Mouse (Mus musculus): ENCODE measurements around the gene Vangl2.
A peak's percentile ranks its signal among the peaks of the same experiment; 100 is the strongest.

Gene Vangl2

DNA sequence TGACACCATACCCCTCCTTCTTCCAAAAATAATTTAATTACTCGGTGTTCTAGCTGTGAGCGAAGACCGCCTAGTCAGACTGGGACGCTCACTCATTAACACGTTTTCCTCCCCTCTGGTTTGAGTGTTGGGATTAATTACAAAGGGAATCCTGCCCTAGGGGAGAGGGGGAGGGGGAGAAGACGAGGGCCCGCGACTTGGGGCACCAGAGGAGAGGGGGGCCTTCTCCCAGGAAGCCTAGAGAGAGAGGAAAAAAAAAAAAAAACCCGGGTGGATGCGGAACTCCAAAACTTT, 488 bp downstream of the Vangl2 start:
- no peak for DNase-seq (ENCODE audit: low spot score)

DNA sequence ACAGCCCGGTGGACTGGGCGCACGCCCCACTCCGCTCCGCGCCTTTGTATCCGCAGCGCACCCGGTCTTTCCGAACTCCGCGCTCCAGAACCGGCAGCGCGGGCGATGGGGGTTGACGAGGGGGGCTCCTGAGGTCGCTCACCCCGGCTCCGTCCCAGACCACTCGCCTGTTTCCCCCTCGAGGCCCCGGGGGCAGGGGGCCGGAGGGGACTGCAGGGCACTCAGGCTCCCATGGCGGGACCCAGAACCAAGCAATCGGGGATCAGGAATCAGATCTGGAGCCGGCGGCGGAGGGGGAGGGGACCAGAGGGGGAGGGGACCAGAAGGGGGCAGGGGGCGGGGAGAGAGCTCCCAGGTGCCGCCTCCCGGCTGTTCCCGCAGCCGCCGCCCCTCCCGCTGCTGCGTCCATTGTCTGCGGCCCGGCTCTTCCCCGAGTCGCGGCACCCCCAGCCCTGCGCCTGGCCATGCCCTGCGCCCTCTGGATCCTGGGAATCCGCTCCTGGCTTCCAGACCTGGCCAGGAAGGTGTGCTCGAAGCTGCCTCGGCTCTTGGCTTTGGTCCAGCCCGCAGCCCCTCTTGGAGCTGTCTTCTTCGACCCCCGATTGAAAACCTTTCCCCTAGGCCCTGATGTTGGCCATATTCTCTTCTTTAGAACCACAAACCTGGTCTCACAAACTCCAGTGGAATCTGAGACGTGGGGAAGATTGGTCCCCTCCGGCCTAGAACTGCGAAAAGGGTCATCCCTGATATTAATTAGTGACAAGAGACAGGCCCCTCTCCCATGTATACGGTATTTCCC, 1.0 kb downstream of the Vangl2 start:
- DNase-seq (ENCODE audit: low spot score): peak; percentile 92

DNA sequence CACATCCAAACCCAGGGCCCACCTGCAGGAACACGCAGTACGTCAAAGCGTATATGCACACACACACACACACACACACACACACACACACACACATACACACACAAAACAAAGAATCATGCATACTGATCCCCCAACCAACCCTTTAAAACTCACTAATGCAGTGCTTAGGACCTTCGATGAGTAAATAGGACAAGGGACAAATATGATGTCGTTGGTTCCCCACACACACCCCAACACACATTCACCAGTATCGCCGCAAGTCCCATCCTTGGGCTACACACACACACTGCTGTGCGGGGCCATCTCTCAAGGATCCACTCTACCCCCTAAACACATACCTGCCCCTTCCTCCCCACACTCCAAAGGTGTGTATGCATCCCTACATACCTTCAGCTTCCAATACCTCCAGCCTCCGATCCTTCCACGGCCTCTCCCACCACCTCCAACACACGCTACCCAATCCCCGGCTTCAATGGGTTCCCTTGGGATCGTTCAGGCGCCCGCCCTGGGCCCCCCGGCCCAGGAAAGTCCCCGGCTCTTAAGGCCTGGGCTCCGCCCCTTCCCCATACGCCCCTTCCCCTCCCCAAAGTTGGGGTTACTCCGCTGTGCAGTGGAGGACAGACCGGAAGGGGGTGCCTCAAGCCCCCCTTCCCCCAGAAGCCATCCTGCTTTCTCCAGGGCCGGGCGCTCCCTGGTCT, 1.9 kb downstream of the Vangl2 start:
- DNase-seq (ENCODE audit: low spot score): no peak

DNA sequence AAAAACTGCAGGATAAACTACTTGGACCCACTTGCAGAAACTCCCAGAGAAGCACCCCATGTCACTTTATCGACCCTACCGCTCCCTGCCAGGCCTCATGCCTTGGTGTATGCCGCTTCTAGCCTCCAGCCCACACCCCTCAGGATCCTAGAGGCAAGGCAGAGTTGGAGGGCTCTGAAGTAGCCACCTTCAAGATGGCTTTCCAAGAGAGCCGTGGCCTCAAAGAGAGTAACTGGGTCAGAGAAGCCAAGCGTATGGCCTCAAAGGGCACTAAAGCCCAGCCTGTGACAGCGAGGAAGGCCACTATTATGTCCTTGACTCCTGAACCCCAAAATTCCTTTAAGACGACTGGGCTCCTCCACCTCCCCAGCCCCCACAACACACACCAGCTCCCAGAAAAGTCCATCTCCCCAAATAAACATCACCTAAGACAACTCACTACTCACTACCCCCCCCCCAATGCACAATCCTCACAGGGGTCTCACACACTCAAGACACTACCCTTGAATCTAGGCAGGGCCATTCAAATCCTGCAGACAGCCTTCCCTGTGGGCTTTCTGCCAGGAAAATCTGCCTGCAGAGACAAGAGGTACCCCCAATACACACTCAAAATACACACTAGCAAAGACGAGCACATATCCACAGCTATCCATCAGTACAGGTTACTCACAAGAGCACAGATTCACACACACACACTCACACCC, 2.9 kb downstream of the Vangl2 start:
- DNase-seq (ENCODE audit: low spot score): no peak

DNA sequence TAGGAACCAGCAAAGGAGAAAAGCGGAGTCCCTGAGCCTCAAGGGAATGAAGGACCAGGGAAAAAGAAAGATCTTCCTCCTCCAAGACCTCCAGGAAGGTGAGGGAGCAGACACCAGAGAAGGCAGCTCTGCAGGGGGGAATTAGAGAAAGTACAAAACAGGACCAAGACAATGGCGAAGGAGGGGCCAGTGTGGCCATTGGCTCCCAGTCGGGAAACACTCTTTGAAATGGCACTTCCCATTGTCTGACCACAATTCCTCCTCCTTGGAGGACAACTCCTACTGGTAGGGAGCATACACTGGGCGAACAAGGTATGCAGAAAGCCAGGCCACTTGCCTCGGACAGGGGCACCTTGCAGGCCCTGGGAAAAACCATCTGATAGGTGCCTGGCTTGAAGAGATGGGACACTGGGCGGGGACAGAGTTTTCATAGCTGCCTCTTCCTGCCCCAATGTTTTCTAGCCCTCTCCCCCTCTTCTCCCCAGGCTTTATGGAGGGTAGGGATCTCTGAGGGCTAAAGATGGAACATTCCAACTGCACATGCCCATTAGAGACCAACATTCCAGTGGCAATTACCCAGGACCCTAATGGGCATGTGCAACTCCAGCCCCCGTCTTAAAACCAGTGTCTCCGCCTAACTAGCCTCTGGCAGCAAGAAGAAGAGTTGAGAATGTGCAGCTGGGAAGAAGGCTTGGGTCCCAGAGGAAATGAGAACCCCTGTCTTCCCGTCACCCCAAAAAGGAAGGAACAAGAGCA, 3.9 kb downstream of the Vangl2 start:
- no peak for DNase-seq (ENCODE audit: low spot score)

DNA sequence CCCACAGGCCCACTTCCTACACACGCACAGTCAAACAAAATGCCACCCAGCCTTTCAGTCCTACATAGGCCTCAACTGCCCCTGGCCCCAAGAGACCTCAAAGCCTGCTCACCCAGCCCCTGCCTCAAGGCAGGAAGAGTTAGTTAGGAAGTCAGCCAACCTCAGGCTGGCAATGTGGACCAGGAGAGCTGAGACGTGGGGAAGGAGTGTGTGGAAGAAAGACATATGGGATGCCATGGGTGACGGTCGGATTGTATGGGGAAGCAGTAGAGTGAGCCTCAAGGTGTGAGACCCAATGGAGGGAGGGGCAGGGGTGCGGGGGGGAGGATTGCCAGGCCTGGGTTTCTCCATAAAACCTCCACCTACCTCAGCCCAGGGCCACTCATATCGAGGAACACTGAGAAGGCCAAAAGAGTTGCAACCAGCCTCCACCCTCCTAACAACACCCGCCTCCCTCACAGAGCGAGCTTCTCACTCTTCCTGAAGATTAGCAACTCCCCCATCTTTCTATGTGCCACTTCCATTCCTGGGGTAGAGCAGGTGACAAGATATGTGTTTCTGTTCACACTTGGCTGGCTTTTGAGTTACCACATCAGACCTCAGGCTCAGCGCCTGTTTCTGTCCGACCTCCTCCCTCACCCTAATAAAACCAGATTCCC, 8.3 kb downstream of the Vangl2 start:
- no peak for DNase-seq (ENCODE audit: low spot score)

DNA sequence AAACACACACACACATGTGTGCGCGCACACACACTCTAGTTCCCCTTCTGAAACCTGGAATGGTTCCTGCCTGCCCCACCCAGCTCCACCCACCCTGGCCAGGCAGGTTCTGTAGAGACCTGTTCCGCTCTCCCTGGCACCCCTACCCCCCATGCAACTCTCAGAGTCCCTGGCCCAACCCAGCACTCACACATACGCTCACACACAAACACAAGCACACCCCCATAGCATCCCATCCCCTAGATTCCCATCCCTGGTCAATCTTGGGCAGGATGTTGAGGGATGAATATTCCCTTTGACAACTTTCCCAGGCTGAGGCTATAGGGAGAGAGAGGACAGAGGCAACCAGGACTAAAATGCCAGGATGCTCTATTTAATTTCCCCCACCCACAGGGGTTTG, 8.9 kb downstream of the Vangl2 start:
- DNase-seq (ENCODE audit: low spot score): no peak

DNA sequence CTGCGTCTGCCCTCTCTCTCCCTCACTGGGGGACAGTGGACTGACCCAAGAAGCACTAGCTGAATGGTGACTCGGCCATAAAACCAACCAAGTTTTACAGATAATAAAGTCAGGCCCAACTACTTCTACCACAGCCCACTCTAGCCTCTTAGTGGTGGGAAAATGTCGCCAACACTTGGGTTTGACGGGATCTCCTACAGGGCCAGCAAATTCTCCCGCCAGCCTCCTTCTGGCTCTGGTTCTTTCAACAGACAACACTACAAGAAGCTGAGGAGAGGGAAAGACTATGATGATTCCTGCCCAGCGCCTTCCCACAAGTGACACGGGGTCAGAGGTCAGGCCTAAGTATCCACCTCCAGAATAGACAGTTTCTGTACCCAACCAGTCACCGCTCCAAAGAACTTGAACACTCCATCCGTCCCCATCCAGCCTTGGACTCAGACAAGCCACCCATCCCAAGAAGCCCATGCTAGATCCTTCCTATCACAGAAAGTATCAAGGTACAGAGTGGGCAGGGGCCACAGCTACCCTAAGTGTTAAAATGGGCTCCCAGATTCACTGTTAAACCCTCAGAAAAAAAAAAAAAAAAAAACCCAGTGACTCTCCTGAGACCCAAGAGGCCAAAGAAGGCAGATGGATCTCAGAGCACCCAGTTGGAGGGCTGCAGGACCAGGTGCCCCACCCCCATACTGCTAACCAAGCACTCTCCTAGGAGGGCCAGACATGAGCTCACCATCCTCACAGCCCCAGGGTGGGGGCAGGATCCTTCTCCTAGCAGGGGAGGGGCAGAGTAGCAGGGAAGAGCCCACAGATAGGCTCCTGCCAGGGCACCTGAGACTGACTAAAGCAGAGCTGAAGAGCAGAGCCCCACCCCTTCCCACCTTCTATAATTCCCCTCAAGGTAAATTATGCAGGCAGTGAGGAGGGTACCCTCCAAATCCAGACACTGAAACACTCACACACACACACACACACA, 9.6 kb downstream of the Vangl2 start:
- DNase-seq (ENCODE audit: low spot score): no peak

DNA sequence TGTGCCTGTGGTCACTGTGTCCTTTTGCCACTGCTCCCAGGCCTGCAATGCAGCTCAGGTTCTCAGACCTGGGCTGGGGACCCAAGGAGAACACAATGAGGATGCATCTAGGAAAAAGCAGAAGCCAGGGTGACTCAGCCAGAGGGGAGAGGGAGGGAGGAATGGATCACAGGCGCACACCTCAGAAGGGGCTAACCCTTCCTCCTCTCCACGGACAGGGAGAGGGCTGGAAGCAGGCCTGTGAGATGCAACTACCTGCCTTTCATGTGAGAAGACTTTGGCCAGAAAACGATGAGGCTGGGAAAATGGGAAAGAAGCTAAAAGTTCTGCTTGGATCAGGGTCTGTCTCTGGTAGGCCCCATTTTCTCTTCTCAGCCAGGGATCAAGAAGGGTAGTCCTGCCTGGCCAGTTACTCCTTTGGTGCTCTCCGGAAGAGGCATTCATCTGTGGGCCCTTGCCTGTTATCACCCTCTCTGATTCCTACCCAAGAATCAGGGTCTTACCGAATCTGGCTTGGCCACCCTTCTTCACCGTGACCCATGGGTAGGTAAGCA, 10.7 kb downstream of the Vangl2 start:
- DNase-seq (ENCODE audit: low spot score): no peak

DNA sequence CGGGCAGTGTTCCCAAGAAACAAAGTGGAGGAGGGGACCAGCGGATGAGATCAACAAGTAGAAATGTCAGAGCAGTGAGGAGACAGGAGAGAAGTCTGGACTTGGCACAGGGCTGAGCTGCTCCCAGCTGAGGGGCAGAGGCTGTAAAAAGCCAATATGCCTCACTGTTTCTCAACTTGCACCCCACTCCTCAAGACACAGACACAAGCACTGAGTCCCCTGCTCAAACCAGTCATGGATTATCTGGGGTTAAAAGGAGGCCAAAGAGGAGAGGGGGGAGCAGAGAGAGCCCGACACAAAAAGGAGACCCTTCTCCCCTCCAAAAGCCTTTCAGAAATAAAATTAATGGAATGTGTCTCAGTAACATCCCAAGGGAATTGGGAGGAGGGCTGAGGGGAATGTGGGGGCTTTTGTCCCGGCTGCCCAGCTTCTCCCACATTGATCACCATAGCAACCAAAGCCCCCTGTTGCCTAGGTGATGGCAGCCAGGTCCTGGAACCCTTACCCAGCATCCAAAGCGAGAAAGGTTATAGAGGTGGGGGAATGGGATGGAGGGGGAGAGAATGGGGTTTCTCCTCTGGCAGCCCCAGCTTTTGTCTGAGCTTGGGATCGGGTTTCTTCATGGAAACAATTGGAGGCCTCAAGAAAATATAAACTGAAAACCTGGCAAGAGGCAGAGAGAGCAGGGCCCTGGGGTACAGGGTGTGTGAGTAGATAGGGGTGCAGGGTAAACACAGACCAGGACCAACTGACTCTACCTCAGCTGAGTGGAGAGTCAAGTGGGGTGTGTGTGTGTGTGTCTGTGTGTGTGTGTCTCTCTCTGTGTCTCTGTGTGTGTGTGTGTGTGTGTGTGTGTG, 11.4 kb downstream of the Vangl2 start:
- DNase-seq (ENCODE audit: low spot score): no peak

DNA sequence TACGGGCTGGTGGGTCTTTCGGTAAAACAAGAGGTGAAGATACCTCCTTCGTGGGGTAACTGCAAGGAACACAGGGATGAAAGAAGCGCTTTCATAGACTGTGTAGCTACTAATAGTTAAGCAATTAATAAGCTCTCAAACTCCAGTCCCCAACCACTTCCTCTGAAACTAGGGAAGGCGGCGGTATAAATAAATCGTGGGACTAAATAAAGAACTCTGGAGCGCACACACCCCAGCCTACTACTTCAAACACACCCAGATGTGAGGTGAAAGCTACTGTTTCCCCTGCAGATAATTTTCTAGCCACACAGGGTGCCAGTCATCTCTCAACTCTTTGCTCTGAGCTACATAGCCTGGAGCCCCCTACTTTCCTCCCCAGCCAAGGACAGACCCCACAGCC, 12.2 kb downstream of the Vangl2 start:
- no peak for DNase-seq (ENCODE audit: low spot score)

DNA sequence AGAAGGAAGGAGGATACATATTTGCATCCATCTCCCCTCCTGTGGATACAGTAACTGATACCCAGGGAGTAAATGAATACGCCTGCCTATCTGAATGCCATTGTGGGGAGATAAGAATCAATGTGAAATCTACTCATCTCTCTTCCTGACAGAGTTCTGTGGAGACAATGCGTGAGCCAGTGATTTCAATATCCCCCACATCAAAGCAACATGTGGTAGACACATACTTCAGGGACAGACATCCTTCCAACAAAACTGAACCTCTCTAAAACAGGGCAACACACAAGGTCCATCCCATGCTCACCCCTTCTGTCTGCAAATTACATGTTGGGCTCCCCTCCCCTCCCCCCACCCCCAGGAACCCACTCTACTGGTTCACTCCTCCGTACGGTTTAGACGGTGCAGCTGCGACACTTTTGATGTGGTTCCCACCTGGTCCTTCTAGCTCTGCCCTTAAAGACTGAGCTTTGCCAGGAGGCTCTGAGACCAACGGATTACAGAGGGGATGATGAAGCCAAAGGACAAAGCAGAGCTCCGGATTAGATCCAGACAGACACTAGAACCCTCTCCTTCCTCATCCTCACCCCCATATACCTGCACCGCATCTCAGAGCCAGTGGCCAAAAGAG, 12.8 kb downstream of the Vangl2 start:
- no peak for DNase-seq (ENCODE audit: low spot score)

DNA sequence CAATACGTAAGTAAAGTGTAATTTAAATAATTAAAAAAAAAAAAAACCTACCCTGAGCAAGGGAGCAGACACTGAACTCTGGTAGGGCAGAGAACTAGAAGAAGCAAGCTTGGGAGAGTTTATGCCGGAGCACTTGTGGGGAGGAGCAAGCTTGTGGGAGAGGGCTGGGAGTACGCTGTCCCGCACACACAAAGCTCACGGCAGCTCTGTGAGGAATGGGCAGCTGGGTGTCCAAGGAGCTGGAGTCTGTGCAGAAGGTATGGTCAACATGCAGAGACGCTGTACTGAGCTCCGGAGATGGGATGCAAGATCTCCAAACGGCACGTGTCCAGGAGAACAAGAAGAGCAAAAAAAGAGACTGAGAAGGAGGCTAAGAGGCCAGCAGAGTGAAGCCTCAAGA, 13.5 kb downstream of the Vangl2 start:
- DNase-seq (ENCODE audit: low spot score): no peak

DNA sequence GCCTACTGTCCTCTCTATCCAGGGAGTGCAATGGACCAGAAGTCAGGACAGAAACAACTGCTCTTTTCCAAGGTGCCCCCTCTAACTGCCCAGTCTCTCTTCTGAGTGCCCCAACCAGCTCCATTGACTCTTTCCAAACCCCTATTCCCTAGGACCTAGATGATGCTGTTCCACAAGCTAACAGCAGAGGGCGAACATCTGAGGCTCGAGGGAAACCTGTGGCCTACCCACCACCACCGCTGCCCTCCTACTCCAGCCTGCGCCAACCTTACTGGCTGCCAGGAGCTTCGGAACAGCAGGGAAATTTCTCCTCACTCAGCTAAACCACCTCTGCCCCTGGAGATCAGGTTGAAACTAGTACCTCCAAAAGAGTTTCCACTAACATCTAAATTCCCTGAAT, 16.2 kb downstream of the Vangl2 start:
- DNase-seq (ENCODE audit: low spot score): peak; percentile 68

DNA sequence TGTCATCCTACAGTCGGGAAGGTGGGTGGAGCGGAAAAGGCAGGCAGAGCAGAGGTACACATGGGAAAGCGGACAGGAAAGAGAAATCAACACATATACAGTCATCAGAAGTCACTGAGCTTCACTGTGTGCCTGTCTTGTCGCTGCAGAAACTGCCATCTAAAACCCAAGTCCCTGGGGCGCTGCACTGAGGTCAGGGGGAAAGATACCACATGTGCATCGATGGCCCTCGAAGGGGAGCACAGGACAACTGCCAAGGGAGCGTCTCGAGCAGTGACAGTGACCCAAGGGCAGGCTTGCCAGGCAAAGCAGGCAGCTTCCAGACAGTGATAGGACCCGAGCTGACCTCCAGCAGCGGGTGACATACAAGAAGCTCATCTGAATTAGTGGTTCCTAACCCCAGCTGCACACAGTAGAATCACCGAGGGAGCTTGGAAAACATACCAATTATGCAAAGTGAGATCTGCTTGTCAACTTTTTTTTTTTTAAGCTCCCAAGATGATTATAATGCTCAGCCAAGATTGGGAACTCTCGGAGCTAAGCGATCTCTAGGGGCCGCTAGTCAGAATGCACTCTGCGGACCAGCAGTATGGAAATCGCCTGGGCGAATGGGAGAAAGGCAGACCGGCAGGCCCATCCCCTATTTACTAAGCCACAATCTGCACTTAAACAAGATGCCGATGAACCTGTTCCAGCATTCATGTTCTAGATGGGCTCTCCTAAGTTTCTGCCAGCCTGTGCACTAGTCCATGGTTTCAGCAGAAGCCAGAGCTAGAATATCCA, 18.0 kb downstream of the Vangl2 start:
- no peak for DNase-seq (ENCODE audit: low spot score)

DNA sequence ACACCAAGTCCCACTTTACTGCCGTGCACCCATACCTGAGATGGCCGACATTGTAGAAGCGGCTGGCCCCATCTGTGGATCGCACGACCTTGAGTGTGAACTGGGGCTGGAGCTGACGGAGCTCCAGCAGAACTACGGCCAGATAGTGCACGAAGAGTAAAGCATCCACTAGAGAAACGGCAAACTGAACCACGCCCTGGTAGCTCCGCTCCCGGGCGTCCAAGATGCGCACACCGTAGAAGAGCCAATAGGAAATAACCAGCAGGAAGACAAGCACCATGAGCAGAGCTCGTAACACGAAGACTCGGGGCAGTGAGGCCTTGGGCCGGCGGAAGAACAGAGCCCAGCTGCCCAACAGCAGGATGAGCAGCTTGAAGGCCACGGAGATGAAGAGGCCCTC, 18.8 kb downstream of the Vangl2 start:
- DNase-seq (ENCODE audit: low spot score): no peak

DNA sequence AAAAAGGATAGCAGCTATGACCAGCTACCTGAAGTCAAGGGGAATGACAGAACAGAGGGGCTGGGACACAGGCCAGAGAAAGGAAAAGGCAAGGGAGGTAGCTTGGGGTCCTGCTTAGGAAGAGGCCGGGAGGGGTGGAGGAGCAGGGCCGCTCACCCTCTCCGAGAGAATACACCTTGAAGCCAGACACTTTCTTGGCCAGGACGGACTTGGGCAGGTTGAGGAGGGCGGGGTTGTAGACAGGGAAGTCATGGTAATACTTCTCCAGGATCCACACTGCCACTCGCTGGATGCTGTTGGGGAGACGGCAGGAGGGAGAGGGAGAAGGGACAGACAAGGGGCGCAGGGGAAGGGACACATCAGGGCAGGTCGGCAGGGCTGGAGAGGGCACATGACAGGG, 19.9 kb downstream of the Vangl2 start:
- DNase-seq (ENCODE audit: low spot score): no peak

DNA sequence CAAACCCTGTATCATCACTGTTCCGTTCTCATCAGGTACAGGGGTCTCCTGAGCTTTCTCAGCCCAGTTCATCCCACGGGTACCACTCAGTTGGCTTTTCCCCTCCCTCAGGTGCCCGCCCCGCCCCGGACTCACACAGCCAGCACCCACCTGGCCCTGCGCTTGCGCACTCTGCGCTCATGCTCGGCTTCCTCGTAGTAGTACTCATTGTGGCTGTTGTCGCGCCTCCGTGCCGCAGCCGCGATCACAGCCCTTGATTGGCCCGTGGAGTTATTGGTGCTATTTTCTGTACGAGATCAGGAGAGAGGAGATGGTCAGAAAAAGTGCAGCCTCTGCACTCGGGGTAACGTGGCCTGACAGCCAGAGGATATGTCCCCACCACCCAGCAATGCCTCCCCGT, 20.5 kb downstream of the Vangl2 start:
- no peak for DNase-seq (ENCODE audit: low spot score)
